Mouse (Mus musculus): ENCODE measurements around the gene Ccdc124. TPM values are rescaled to one million over a fixed set of nuclear protein-coding genes. Genes with fewer than 3 reads are reported as not detected.
"Not testable (repeated sequence)": the region's sequence is repeated elsewhere in the genome, so short reads cannot be mapped to it uniquely, and the experiment has no call there.

The Ccdc124 gene
- polyA plus RNA-seq, 1 experiment from 2014 or later: 183 TPM

GRCm38 (mm10) chr8:70834071-70834470, 39.7 kb downstream of the Ccdc124 start:
- peaks cover 40% of the 10 kb centered on the region for H3K4me1 ChIP-seq
- no peak for DNase-seq (ENCODE audit: low spot score)
- H3K27me3 ChIP-seq (ENCODE audit: low read depth, poor library complexity, severe bottlenecking): no peaks in the 10 kb centered on the region
- no peak overlapping the region for H3K27ac ChIP-seq (replicated peaks)
- WGBS: 94% methylated on average over 3 of the region's 3 CpGs
- peaks cover 22% of the 10 kb centered on the region for H3K36me3 ChIP-seq
- H3K4me3 ChIP-seq: no peak overlapping the region
- H3K9me3 ChIP-seq (replicated peaks): no peaks in the 10 kb centered on the region

GRCm38 (mm10) chr8:70833520-70833919, 40.2 kb downstream of the Ccdc124 start:
- Histone ChIP-seq H3K4me3 (no peak overlapping the region), H3K4me1 (peaks cover 35% of the 10 kb centered on the region), H3K36me3 (peaks cover 22% of the 10 kb centered on the region), H3K9me3 (replicated peaks) (no peaks in the 10 kb centered on the region), H3K27ac (replicated peaks) (peak overlapping the region; percentile 63), H3K27me3 (ENCODE audit: low read depth, poor library complexity, severe bottlenecking) (no peaks in the 10 kb centered on the region)
- no peak for DNase-seq (ENCODE audit: low spot score)
- 50% methylated on average over 15 of the region's 15 CpGs for WGBS

GRCm38 (mm10) chr8:70833018-70833482, 40.7 kb downstream of the Ccdc124 start:
- Histone ChIP-seq H3K36me3 (peaks cover 22% of the 10 kb centered on the region), H3K9me3 (replicated peaks) (no peaks in the 10 kb centered on the region), H3K27me3 (ENCODE audit: low read depth, poor library complexity, severe bottlenecking) (no peaks in the 10 kb centered on the region), H3K27ac (replicated peaks) (peak overlapping the region; percentile 63; the same call in 1 of the 2 replicates), H3K4me1 (peaks cover 32% of the 10 kb centered on the region), H3K4me3 (no peak overlapping the region)
- WGBS: 67% methylated on average over 9 of the region's 9 CpGs
- DNase-seq (ENCODE audit: low spot score): no peak

GRCm38 (mm10) chr8:70832371-70832770, 41.4 kb downstream of the Ccdc124 start:
- Histone ChIP-seq H3K27ac (replicated peaks) (peak overlapping the region; percentile 63; the same call in 1 of the 2 replicates), H3K4me1 (peaks cover 32% of the 10 kb centered on the region), H3K9me3 (replicated peaks) (no peaks in the 10 kb centered on the region), H3K27me3 (ENCODE audit: low read depth, poor library complexity, severe bottlenecking) (no peaks in the 10 kb centered on the region), H3K4me3 (peak overlapping the region; percentile 4; the same call in 1 of the 2 replicates), H3K36me3 (peaks cover 22% of the 10 kb centered on the region)
- WGBS: 72% methylated on average over 11 of the region's 11 CpGs
- no peak for DNase-seq (ENCODE audit: low spot score)

- Histone ChIP-seq H3K27me3 (ENCODE audit: low read depth, poor library complexity, severe bottlenecking) (no peaks in the 10 kb centered on the region), H3K4me3 (no peak overlapping the region), H3K27ac (replicated peaks) (no peak overlapping the region), H3K4me1 (peaks cover 27% of the 10 kb centered on the region), H3K9me3 (replicated peaks) (peaks cover 4% of the 10 kb centered on the region; the same call in 1 of the 2 replicates), H3K36me3 (peaks cover 15% of the 10 kb centered on the region)
- WGBS: 82% methylated on average over 8 of the region's 8 CpGs
- no peak for DNase-seq (ENCODE audit: low spot score)
Observed at GRCm38 (mm10) chr8:70831517-70831916, 42.2 kb downstream of the Ccdc124 start.

- WGBS: 91% methylated on average over 1 of the region's 1 CpGs
- Histone ChIP-seq H3K4me1 (peaks cover 16% of the 10 kb centered on the region), H3K36me3 (no peaks in the 10 kb centered on the region), H3K27ac (replicated peaks) (no peak overlapping the region), H3K27me3 (ENCODE audit: low read depth, poor library complexity, severe bottlenecking) (no peaks in the 10 kb centered on the region; the same call in 1 of the 2 replicates), H3K4me3 (no peak overlapping the region), H3K9me3 (replicated peaks) (peaks cover 4% of the 10 kb centered on the region; the same call in 1 of the 2 replicates)
- no peak for DNase-seq (ENCODE audit: low spot score)
Observed at GRCm38 (mm10) chr8:70827796-70828195, 45.9 kb downstream of the Ccdc124 start.

GRCm38 (mm10) chr8:70827010-70827409, 46.7 kb downstream of the Ccdc124 start:
- Histone ChIP-seq H3K27ac (replicated peaks) (no peak overlapping the region), H3K4me3 (no peak overlapping the region), H3K4me1 (peaks cover 8% of the 10 kb centered on the region), H3K9me3 (replicated peaks) (peaks cover 4% of the 10 kb centered on the region; the same call in 1 of the 2 replicates), H3K36me3 (no peaks in the 10 kb centered on the region), H3K27me3 (ENCODE audit: low read depth, poor library complexity, severe bottlenecking) (peaks cover 3% of the 10 kb centered on the region; the same call in 1 of the 2 replicates)
- WGBS: 94% methylated on average over 2 of the region's 2 CpGs
- no peak for DNase-seq (ENCODE audit: low spot score)

- H3K9me3 ChIP-seq (replicated peaks): peaks cover 4% of the 10 kb centered on the region; the same call in 1 of the 2 replicates
- H3K36me3 ChIP-seq: no peaks in the 10 kb centered on the region
- no peak overlapping the region for H3K4me3 ChIP-seq
- peaks cover 15% of the 10 kb centered on the region for H3K27me3 ChIP-seq (ENCODE audit: low read depth, poor library complexity, severe bottlenecking)
- DNase-seq (ENCODE audit: low spot score): no peak
- WGBS: 86% methylated on average over 8 of the region's 8 CpGs
- peaks cover 12% of the 10 kb centered on the region; the same call in 1 of the 2 replicates for H3K4me1 ChIP-seq
- H3K27ac ChIP-seq (replicated peaks): no peak overlapping the region
Observed at GRCm38 (mm10) chr8:70825816-70826215, 47.9 kb downstream of the Ccdc124 start.

- Histone ChIP-seq H3K36me3 (no peaks in the 10 kb centered on the region), H3K9me3 (replicated peaks) (peaks cover 11% of the 10 kb centered on the region; the same call in 1 of the 2 replicates), H3K4me1 (peaks cover 23% of the 10 kb centered on the region), H3K27me3 (ENCODE audit: low read depth, poor library complexity, severe bottlenecking) (peaks cover 35% of the 10 kb centered on the region), H3K27ac (replicated peaks) (no peak overlapping the region; the same call in 1 of the 2 replicates), H3K4me3 (no peak overlapping the region)
- DNase-seq (ENCODE audit: low spot score): no peak
- 86% methylated on average over 7 of the region's 7 CpGs for WGBS
Observed at GRCm38 (mm10) chr8:70823802-70824201, 49.9 kb downstream of the Ccdc124 start.

- H3K27me3 ChIP-seq (ENCODE audit: low read depth, poor library complexity, severe bottlenecking): peaks cover 43% of the 10 kb centered on the region
- WGBS: 85% methylated on average over 3 of the region's 3 CpGs
Observed at GRCm38 (mm10) chr8:70822594-70822993, 51.1 kb downstream of the Ccdc124 start.

GRCm38 (mm10) chr8:70821992-70822391, 51.7 kb downstream of the Ccdc124 start:
- Histone ChIP-seq H3K27me3 (ENCODE audit: low read depth, poor library complexity, severe bottlenecking) (peaks cover 49% of the 10 kb centered on the region), H3K36me3 (no peaks in the 10 kb centered on the region), H3K4me3 (no peak overlapping the region), H3K9me3 (replicated peaks) (peaks cover 16% of the 10 kb centered on the region; the same call in 1 of the 2 replicates), H3K27ac (replicated peaks) (peak overlapping the region; percentile 38; the same call in 1 of the 2 replicates), H3K4me1 (peaks cover 26% of the 10 kb centered on the region)
- WGBS: 55% methylated on average over 11 of the region's 11 CpGs
- no peak for DNase-seq (ENCODE audit: low spot score)

More at GRCm38 (mm10) chr8:70822594-70822993, 51.1 kb downstream of the Ccdc124 start:
- not testable (repeated sequence) for H3K4me3 ChIP-seq; H3K27ac ChIP-seq (replicated peaks); H3K36me3 ChIP-seq; DNase-seq (ENCODE audit: low spot score)
- Histone ChIP-seq H3K9me3 (replicated peaks) (peaks cover 17% of the 10 kb centered on the region; the same call in 1 of the 2 replicates), H3K4me1 (peaks cover 23% of the 10 kb centered on the region)

- Histone ChIP-seq H3K9me3 (replicated peaks) (peaks cover 13% of the 10 kb centered on the region; the same call in 1 of the 2 replicates), H3K27ac (replicated peaks) (peak overlapping the region; percentile 38; the same call in 1 of the 2 replicates), H3K4me1 (peaks cover 31% of the 10 kb centered on the region), H3K27me3 (ENCODE audit: low read depth, poor library complexity, severe bottlenecking) (peaks cover 54% of the 10 kb centered on the region), H3K36me3 (no peaks in the 10 kb centered on the region), H3K4me3 (no peak overlapping the region)
- peak; percentile 73 for DNase-seq (ENCODE audit: low spot score)
- WGBS: 18% methylated on average over 30 of the region's 30 CpGs
Observed at GRCm38 (mm10) chr8:70821399-70821962, 52.3 kb downstream of the Ccdc124 start.

Data from midbrain, embryonic 10.5 days (tissue).